Mouse (Mus musculus) liver, embryonic 13.5 days (tissue): ENCODE measurements around the gene Gm4907. TPM values are rescaled to one million over a fixed set of nuclear protein-coding genes. Genes with fewer than 3 reads are reported as not detected.
"Not testable (repeated sequence)": the region's sequence is repeated elsewhere in the genome, so short reads cannot be mapped to it uniquely, and the experiment has no call there.

Experiments
- ATAC-seq: fragments of 200-750 bp; cut with Nextera tagmentation; 2 replicates; pipeline ENCODE4 v1.8.0; 2017; ENCODE audit warnings: low read depth, mild to moderate bottlenecking, moderate number of reproducible peaks, moderate library complexity
- DNase-seq: peaks from one replicate; pipeline ENCODE4 v3.0.0; 2022
- H3K27ac ChIP-seq: fragments of 300-500 bp; sonication (generic); 2 replicates; pipeline ENCODE4 v1.5.1; 2015; ENCODE audit warnings: moderate library complexity, mild to moderate bottlenecking, inconsistent platforms
- H3K27me3 ChIP-seq: fragments of 300-500 bp; sonication (generic); 2 replicates; pipeline ENCODE4 v1.6.1; 2015; ENCODE audit warnings: mild to moderate bottlenecking, inconsistent platforms
- H3K36me3 ChIP-seq: fragments of 300-500 bp; sonication (generic); 2 replicates; pipeline ENCODE4 v1.6.1; 2015; ENCODE audit warnings: mild to moderate bottlenecking, inconsistent platforms
- H3K4me1 ChIP-seq: fragments of 300-500 bp; sonication (generic); replicated peaks from 2 replicates; pipeline ENCODE4 v1.6.1; 2015; ENCODE audit warnings: inconsistent platforms
- H3K4me2 ChIP-seq: fragments of 300-500 bp; sonication (generic); 2 replicates; pipeline ENCODE4 v1.6.1; 2015; ENCODE audit warnings: inconsistent platforms, mild to moderate bottlenecking, moderate library complexity
- H3K4me3 ChIP-seq: fragments of 300-500 bp; sonication (generic); replicated peaks from 2 replicates; pipeline ENCODE4 v1.5.1; 2015; ENCODE audit warnings: mild to moderate bottlenecking, inconsistent platforms
- H3K9ac ChIP-seq: fragments of 300-500 bp; sonication (generic); 2 replicates; pipeline ENCODE4 v1.6.1; 2015; ENCODE audit warnings: mild to moderate bottlenecking, inconsistent platforms
- H3K9me3 ChIP-seq: fragments of 300-500 bp; sonication (generic); replicated peaks from 2 replicates; pipeline ENCODE4 v1.6.1; 2016; ENCODE audit warnings: inconsistent platforms
- whole genome bisulfite sequencing: fragments of 180-500 bp; shearing (Covaris S2); methylation state at CpG from one replicate; pipeline ENCODE4 v1.1.7; 2015; ENCODE audit not compliant: insufficient replicate concordance; 5-methylcytosine and 5-hydroxymethylcytosine counted together
- polyA plus RNA-seq: library from polyadenylated mRNA; unstranded; fragments of >200 nt; fragmentation: Nextera tagmentation; extraction: Ambion mirVana; gene quantifications from 2 replicates; pipeline ENCODE4 v1.2.1, GENCODE M21; 2015

Gene Gm4907
- polyA plus RNA-seq: not detected in 2 replicates

DNA sequence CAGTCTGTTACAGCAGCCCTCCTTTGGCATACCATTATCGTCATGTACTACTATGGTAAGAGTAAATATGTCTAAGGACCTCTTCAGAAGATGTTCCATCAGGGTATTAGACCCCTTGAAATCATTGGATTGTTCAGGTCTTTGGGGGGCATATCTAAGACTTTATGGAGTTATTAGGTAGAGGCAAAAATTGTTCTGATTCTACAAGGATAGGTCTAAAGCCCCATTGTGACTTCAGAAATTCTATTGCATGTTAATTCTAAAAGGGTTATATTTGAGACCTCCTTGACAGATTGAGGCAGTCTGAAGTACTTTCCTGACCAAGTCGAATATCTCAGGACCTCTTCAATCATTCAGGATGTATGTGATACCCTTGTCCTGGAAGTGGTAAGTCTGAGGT, at the start of gene Gm4907:
Gene Gm4907 (plus strand): TSS at position 301 of the 400 bp plus-strand sequence.
- not testable (repeated sequence) for DNase-seq, H3K4me2 ChIP-seq, H3K4me1 ChIP-seq, H3K27me3 ChIP-seq, H3K36me3 ChIP-seq, H3K4me3 ChIP-seq, H3K9me3 ChIP-seq, H3K27ac ChIP-seq, ATAC-seq, H3K9ac ChIP-seq
- WGBS: 46% methylated on average over 2 of the region's 2 CpGs

DNA sequence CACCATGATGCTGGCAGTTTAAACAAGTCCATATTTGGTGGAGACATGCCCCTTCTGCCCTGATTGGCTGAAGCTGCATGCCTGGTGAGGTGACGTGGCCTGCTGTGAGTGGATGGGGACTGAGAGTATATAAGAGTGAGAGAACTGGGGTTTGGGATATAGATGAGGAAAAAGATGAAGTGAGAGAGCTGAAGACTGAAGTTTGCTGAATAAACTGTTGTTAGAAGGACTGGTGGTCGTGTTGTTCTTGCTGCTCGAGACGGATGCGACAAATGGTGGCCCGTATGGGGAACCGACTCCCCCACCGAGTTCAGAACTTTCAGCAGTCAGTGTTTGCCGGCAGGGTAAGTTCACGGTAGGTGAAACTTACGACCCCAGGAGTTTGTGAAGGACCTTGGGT, 48.6 kb upstream of the Gm4907 start:
- H3K27me3 ChIP-seq, DNase-seq, ATAC-seq, H3K4me2 ChIP-seq, H3K4me3 ChIP-seq, H3K4me1 ChIP-seq, H3K36me3 ChIP-seq, H3K9ac ChIP-seq, H3K27ac ChIP-seq, H3K9me3 ChIP-seq: not testable (repeated sequence)
- 81% methylated on average over 11 of the region's 11 CpGs for whole genome bisulfite sequencing

GRCm38 (mm10) chrX:23840921-23841320, 41.4 kb upstream of the Gm4907 start:
- DNase-seq: no peak
- H3K4me1 ChIP-seq: no peaks in the 10 kb centered on the region
- no peaks in the 10 kb centered on the region for H3K9me3 ChIP-seq
- H3K27ac ChIP-seq: no peak overlapping the region
- no peak for ATAC-seq
- no peak overlapping the region for H3K4me2 ChIP-seq
- no peak overlapping the region for H3K4me3 ChIP-seq
- no peaks in the 10 kb centered on the region for H3K27me3 ChIP-seq
- 50% methylated on average over 1 of the region's 1 CpGs for WGBS
- H3K36me3 ChIP-seq: no peaks in the 10 kb centered on the region
- H3K9ac ChIP-seq: no peak overlapping the region

DNA sequence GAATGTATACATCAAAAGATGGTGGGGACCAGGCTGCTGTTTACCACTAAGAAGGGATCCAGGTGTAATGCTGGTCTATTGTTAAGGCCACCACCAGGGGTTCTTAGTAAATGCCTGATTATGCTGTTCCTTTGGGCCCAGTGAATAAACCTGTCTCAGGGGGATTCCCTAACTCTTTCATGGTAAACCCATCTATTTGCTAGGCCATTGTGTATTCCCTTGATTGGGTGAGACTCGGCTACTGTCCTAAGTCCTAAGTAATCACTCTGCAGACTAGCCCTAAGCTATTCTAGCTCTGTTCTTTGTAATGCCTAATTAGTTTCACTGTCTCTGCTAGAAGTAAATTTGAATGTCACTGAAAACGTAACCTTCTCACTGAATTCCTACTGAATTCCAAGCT, 71.8 kb downstream of the Gm4907 start:
- Histone ChIP-seq H3K4me3 (no peak overlapping the region), H3K9ac (no peak overlapping the region), H3K27ac (no peak overlapping the region), H3K36me3 (no peaks in the 10 kb centered on the region), H3K9me3 (no peaks in the 10 kb centered on the region), H3K4me2 (no peak overlapping the region), H3K27me3 (no peaks in the 10 kb centered on the region), H3K4me1 (no peaks in the 10 kb centered on the region)
- DNase-seq (no peak), ATAC-seq (no peak)
- 65% methylated on average over 2 of the region's 2 CpGs for WGBS

Other genes with a start within 250 kb of the Gm4907 start
- 5.1 and 6.2 TPM in 2 replicates for gene Wdr44, start 189.5 kb upstream of the Gm4907 start, polyA plus RNA-seq
- gene Gm4985, start 76.4 kb downstream of the Gm4907 start, polyA plus RNA-seq: not detected in 2 replicates